Comparison of ENCODE assay signal across 18 mouse cellular contexts in the genomic region with DNA sequence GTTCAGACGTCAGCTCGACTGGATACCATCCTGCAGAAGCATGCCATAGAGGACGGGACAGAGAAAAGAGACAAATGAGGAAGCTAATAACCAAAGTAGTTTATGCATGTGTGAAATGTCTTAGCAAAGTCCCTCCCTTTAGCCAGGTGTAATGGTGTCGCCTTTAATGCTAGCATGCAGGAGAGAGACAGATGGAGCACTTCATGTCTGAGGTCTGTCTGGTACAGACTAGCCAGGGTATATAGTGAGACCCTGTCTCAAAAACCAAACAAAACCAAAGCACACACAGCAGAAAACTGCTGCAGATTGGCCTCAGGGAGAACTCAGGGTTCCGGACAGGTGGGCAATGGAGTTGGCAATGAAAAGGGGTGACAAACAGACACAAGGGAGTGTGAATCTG.
"Had no signal": no experiment of that assay in that cellular context is flagged by ENCODE, and none has a peak within 500 bp of the region (broad histone marks: within the 10 kb centered on the region; RNA-seq: fewer than 3 reads in every experiment).

No protein-coding gene starts in this region.

- H3K4me3 ChIP-seq: midbrain, embryonic 10.5 days; midbrain, embryonic 12.5 days; myocyte; neural tube, embryonic 13.5 days; neural tube, embryonic 15.5 days had no signal

- H3K36me3 ChIP-seq: midbrain, embryonic 10.5 days; midbrain, embryonic 12.5 days; neural tube, embryonic 13.5 days; neural tube, embryonic 15.5 days had no signal

- H3K9ac ChIP-seq: lung, embryonic 14.5 days; midbrain, embryonic 12.5 days; neural tube, embryonic 13.5 days; neural tube, embryonic 15.5 days had no signal

- H3K9me3 ChIP-seq: midbrain, embryonic 12.5 days; neural tube, embryonic 13.5 days; neural tube, embryonic 15.5 days had no signal

- H3K27ac ChIP-seq: midbrain, embryonic 10.5 days; midbrain, embryonic 12.5 days; neural tube, embryonic 13.5 days; neural tube, embryonic 15.5 days had no signal

- H3K27me3 ChIP-seq: midbrain, embryonic 12.5 days; neural tube, embryonic 13.5 days; neural tube, embryonic 15.5 days had no signal

- ATAC-seq: midbrain, embryonic 16.5 days had no signal

- H3K4me2 ChIP-seq: lung, embryonic 14.5 days; midbrain, embryonic 12.5 days; neural tube, embryonic 13.5 days; neural tube, embryonic 15.5 days had no signal

- DNase-seq: lung, embryonic 14.5 days; lung, postnatal 10 days; lung, postnatal 4 days; midbrain, embryonic 14.5 days; retina, postnatal 1 day; right cerebral cortex, adult 18-20 months; right cerebral cortex, postnatal 25 days; right cerebral cortex, postnatal 4 days; spleen, adult 18-20 months; thymus, adult 18-20 months; thymus, postnatal 14 days; thymus, postnatal 36 days had no signal

- H3K4me1 ChIP-seq: midbrain, embryonic 10.5 days; midbrain, embryonic 12.5 days; neural tube, embryonic 13.5 days; neural tube, embryonic 15.5 days had no signal
